Mouse (Mus musculus) kidney, adult 2 months (tissue): ENCODE data around the gene Ucp1.

Experiments used
- CTCF ChIP-seq: fragments of 200-500 bp; conservative IDR thresholded peaks from 2 replicates; pipeline ENCODE4 v1.5.1; 2011; ENCODE audit warnings: low read depth, mild to moderate bottlenecking, control low read depth, low read length, moderate library complexity, mixed read lengths; ENCODE audit not compliant: insufficient read depth, insufficient read length
- POLR2A ChIP-seq: fragments of 200-500 bp; IDR thresholded peaks from one replicate; pipeline ENCODE4 v1.6.1; 2011; ENCODE audit warnings: low read depth, low read length, control low read depth

GRCm38 (mm10) chr8:83300135-83300534, 10.0 kb downstream of the Ucp1 start:
- no peak for TF ChIP-seq POLR2A
- peak; percentile 57 for TF ChIP-seq CTCF
